Mouse (Mus musculus) hindlimb bud, embryonic 11.5 days (tissue): ENCODE measurements at regions not wholly inside any gene's neighbourhood (a gene's known extent, or its start where the extent isn't known, plus 50 kb on each side); places are given as distances from the start of the nearest gene placed in this dataset.

Source experiments
- DNase-seq: peaks from one replicate; pipeline ENCODE4 v3.0.0-alpha.2; 2012; ENCODE audit warnings: low read depth, low spot score; ENCODE audit errors: extremely low spot score

DNA sequence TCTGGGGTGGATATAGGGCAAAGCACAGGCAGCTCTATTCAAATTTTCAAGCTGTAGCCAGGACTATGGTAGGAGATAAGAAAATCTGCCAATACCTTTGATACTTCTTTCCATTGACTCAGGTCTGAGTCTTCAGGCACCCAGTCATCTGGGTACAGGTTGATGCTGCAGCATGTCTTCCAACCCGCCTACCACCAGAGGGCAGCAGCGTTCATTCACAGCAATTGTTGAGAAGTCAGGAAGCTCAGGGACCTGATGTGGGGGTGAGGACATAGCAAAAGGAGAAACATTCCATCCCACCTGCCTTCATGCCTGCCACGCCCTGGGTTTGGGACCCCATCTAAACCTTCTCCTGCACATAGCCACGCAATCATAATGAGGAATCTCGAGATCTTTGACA is 118.2 kb upstream of the Gm21876 start:
- DNase-seq, result peak; percentile 3

DNA sequence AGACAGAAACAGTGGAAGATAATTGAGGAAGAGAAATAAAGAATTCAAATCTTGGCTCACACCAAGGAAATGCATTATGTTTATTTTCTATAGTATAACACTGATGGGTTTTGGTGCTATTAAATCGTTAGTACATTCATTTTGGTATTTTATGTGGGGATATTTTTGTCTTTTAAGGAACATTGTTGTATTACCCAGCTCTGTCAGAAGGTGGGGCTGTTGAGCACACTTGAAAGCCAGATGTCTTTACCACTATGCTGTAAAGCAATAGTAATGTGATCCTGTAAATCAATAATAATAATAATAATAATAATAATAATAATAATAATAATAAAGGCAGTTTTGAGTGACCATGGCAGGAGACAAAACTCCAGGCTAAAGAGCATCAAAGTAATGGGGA is 120.0 kb upstream of the Gm21876 start:
- DNase-seq, result peak; percentile 0

DNA sequence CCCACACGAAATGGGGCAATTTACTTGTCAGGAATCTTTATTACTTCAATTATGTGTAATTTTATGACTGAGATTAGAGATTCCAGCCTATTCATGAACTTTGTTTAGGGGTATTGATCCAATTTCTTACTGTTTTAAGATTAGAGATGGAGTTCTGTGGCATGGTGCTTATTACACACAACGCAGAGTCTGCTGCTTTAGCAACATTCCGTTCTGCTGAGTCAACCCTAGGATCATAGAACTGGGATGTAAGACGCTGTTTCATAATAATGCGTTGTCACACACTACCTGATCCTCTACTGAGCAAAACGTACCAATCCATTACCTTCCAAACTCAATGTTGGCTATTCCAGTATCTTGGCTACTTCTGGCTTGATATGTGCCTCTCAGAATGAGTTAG is 121.9 kb upstream of the Gm21876 start:
- DNase-seq, result no peak

DNA sequence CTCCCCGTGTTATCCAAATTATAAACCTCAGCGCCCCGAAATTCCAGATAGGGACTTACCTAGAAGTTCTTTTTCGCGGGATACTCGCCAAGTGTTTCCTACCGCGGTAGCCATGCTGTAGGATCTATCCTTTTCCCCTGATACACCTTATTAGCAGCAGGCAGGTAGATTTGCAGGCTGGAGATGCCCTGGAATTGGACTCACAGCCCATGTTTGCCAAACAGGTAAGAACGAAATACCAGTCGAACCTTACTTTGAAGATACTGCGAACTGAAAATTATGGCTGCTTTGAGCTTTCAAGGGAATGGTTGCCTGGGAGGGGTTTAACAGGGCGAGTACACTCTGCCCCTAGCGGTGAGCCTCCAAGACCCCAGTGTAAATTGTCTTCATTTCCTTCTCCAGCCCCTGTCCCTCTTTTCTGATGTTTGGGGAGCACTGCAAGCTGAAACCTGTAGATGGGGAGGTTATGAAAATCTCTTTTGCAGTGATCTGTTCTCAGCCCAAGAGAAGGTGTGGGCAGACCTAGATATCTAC is 149.8 kb upstream of the Agtr2 start:
- peak; percentile 2 for DNase-seq

DNA sequence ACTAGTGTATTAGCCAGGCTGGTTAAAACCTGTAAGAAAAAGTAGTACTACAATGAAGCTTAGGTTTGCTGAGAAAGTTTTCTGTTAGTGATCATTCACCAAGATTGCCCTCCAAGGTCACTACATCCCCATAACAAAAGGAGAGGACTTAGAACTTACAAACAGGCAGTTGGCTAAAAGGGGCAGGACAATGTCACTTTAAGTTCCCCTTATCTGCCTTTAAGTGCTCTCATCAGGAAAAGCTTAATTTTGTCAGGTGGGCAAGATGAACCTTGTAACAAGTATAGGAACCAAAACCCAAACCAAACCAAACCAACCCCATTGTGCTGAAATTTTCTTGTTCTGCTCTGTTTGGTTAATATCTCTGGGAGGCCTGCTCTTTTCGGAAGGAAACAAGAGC is 139.9 kb upstream of the Agtr2 start:
- DNase-seq, result no peak

DNA sequence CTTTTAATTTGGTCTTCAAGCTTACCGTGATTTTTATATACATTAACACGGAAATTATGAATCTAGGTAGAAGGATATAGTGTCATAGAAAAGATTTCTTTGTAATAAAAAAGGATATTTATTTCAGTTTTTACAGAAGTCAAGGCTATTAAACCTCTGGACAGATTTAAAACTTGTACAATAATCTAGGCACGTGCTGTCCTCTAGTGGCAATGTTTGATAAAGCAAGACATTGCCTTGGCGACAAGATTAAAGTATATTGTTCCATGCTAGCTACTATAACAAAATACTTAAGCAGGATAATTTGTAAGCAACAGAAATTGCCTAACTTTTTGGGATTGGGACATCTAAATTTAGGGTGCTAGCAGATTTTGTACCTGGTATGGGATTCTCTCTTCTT is 133.8 kb upstream of the Agtr2 start:
- no peak for DNase-seq

DNA sequence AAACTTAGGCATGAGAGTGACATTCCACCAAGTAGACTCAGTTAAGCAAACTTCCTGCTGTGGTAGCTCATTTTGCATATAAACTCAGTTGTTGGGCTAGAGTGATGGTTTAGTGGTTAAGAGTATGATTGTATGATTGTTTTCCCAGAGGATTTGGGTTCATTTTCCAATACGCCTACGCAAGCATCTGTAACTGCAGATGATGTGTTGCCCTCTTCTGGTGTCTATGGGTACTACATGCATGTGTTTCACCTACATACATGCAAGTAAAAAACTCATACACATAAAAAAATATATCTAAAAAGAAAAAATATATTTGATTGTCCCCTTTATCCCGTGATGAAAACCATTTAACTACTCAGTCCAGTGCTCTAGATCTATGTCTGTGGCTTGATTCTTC is 132.0 kb upstream of the Agtr2 start:
- no peak for DNase-seq

DNA sequence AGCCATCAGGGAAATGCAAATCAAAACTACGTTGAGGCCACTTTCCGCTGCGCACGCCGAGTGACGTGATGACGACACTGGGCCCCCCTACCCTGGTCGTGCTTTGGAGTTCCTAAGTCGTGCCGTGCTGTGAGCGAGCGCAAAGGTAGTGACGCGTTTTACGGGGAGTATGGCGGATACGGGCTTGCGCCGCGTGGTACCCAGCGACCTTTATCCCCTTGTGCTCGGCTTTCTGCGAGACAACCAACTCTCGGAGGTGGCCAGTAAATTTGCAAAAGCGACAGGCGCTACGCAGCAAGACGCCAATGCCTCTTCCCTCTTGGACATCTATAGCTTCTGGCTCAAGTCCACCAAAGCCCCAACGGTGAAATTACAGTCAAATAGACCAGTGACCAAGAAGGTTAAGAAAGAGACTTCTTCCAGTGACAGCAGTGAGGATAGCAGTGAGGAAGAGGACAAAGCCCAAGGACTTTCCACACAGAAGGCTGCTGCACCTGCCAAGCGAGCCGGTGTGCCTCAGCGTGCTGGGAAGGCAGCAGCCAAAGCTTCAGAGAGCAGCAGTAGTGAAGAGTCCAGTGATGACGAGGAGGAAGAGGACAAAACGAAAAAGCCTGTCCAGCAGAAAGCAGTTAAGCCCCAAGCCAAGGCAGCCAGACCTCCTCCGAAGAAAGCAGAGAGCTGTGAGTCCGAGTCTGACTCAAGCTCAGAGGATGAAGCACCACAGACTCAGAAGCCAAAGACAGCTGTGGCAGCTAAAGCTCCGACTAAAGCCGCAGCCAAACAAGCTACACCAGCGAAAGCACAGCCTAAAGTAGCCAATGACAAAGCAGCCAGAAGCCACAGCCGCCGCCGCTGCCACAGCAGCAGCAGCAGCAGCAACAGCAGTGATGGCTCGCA is 123.3 kb upstream of the Agtr2 start:
- DNase-seq, result no peak

DNA sequence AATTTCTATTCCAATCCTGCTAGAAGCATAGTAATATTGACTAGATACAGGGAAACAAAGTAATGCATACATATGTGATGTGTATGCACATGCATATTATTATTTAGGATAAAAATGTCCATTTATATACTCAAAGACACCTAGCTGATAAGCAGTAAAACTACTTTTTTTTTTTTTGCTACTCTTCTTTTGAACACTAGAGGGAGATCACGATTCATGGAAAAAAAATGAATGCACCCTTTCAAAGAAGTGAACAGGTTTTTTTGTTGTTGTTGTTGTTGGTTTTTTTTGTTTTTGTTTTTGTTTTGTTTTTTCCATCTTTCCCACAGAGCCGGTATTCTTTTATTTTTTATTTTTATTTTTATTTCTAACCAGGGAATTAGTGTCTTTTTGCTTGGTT is 99.1 kb upstream of the Agtr2 start:
- DNase-seq, result no peak

DNA sequence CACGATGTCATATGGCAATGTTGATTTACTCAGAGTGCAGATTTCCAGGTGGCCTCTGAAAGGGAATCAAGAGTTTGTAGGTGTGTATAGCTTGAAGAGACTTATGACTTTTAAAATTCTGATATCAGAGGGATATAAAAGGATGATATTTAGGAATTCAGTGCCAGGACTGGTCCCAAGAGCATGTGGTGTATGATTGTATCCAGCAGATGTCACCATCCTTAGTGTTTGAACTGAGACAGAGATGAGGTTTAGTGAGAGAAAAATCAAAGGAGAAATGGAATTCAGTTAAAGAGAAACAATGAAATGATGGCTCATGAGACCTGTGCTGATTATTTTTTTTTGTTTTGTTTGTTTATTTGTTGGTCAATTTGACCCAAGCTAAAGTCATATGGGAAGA is 94.4 kb upstream of the Agtr2 start:
- DNase-seq, result no peak

DNA sequence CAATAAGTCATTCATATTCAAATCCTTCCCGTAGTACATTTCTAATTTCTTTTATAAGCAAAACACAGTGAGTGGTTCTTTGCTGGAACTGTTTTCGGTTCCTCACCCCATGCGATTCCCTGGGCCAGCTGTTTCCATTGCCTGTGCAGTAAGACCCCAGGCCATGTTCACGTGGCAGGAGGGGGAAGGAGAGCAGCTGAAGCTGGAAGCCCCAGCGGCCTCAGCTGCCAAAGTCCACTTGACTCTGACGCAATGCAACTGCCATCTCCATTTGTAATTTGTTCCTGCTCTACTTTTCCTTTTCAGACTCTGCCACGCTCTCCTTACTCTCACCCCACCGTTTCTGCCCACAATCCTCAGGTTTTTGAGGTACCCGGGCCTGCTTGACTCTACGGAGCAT is 91.1 kb upstream of the Agtr2 start:
- DNase-seq, result no peak

DNA sequence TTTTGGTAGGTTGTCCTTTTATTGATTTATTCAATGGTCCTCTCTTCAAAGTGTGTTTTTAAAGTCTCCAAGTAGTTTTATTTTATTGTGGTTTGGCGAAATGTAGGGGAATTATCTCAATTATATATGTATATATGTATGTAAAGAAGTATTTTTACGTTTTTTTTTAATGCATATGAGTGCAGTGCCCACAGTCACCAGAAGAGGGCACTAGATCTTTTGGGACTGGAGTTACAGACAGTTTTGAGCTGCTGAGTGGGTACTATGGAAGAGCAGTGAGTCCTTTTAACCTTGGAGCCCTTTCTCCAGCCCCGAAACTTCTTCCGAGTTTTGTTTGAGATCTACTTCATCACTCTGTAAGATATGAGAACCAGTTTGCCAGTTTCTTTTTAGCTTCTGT is 59.5 kb upstream of the Agtr2 start:
- no peak for DNase-seq

DNA sequence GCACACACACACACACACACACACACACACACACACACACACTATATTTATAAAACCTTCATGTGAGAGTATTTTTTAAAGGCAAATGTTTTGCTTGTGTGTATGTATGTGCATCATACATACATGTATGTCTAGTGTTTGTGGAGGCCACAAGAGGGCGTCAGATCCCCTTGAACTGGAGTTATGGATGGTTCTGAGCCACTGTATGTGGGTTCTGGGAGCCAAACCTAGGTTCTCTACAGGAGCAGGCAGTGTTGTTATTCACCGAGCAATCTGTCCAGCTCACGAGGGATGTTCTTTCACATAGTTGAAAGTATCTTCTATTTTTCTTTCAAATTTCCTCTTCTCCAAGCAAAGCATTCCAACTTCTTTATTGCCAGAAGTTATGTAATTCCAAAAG is 56.3 kb upstream of the Agtr2 start:
- no peak for DNase-seq

DNA sequence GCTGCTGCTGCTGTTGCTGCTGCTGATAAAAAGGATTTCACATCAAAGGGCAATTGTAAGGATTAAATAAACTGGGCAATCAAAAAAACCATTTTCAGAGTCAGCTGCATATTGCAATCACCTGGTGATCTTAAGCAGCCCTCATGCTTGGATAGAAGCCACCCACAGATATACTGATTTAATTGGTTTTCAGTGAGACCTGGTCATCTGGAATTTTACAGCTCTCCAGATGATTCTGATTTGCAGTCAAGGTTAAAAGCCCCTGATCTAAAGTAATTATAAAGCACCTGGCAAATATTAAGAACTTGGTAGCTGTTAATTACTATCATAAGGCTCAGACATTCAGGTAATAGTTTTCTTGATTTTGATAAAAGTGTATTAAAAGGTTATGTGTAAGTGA is 50.8 kb upstream of the Agtr2 start:
- peak; percentile 62 for DNase-seq
